Mouse (Mus musculus): ENCODE data around the gene Aqr. TPM values are rescaled to one million over a fixed set of nuclear protein-coding genes. Genes with fewer than 3 reads are reported as not detected.

Gene Aqr
- polyA plus RNA-seq, 1 experiment, result 45.9 TPM

GRCm38 (mm10) chr2:114059608-114060007 lies 127.2 kb downstream of the Aqr start:
- DNase-seq (ENCODE audit: low read depth), result no peak
- TF ChIP-seq POLR2A (IDR thresholded peaks at IDR 0.05; ENCODE audit: borderline replicate concordance, extremely low read depth, insufficient read depth, insufficient read length, poor library complexity, severe bottlenecking) (no peak), CTCF (IDR thresholded peaks at IDR 0.05; ENCODE audit: borderline replicate concordance, extremely low read depth, insufficient read depth, insufficient read length) (no peak)

GRCm38 (mm10) chr2:114058226-114058796 lies 128.5 kb downstream of the Aqr start:
- no peak for TF ChIP-seq CTCF (IDR thresholded peaks at IDR 0.05; ENCODE audit: borderline replicate concordance, extremely low read depth, insufficient read depth, insufficient read length)
- TF ChIP-seq POLR2A (IDR thresholded peaks at IDR 0.05; ENCODE audit: borderline replicate concordance, extremely low read depth, insufficient read depth, insufficient read length, poor library complexity, severe bottlenecking), result no peak
- DNase-seq (ENCODE audit: low read depth), result no peak

- peak; percentile 66 for DNase-seq (ENCODE audit: low read depth)
- no peak for TF ChIP-seq POLR2A (IDR thresholded peaks at IDR 0.05; ENCODE audit: borderline replicate concordance, extremely low read depth, insufficient read depth, insufficient read length, poor library complexity, severe bottlenecking)
Measured at GRCm38 (mm10) chr2:114057303-114057853, 129.4 kb downstream of the Aqr start.

GRCm38 (mm10) chr2:114054129-114054528 lies 132.7 kb downstream of the Aqr start:
- DNase-seq (ENCODE audit: low read depth), result no peak

GRCm38 (mm10) chr2:114052696-114053598 lies 133.9 kb downstream of the Aqr start, which contains the start of gene Actc1:
TSS of gene Actc1 (minus strand) at chr2:114053548.
- DNase-seq (ENCODE audit: low read depth), result peak; percentile 38
- no peak for TF ChIP-seq CTCF (IDR thresholded peaks at IDR 0.05; ENCODE audit: borderline replicate concordance, extremely low read depth, insufficient read depth, insufficient read length)
- no peak for TF ChIP-seq POLR2A (IDR thresholded peaks at IDR 0.05; ENCODE audit: borderline replicate concordance, extremely low read depth, insufficient read depth, insufficient read length, poor library complexity, severe bottlenecking)

More at GRCm38 (mm10) chr2:114054129-114054528, 132.7 kb downstream of the Aqr start:
- TF ChIP-seq CTCF (IDR thresholded peaks at IDR 0.05; ENCODE audit: borderline replicate concordance, extremely low read depth, insufficient read depth, insufficient read length) (no peak), POLR2A (IDR thresholded peaks at IDR 0.05; ENCODE audit: borderline replicate concordance, extremely low read depth, insufficient read depth, insufficient read length, poor library complexity, severe bottlenecking) (no peak)

- DNase-seq (ENCODE audit: low read depth), result no peak
Measured at GRCm38 (mm10) chr2:114051871-114052241, 135.0 kb downstream of the Aqr start.

More at GRCm38 (mm10) chr2:114051871-114052241, 135.0 kb downstream of the Aqr start:
- TF ChIP-seq POLR2A (IDR thresholded peaks at IDR 0.05; ENCODE audit: borderline replicate concordance, extremely low read depth, insufficient read depth, insufficient read length, poor library complexity, severe bottlenecking) (no peak), CTCF (IDR thresholded peaks at IDR 0.05; ENCODE audit: borderline replicate concordance, extremely low read depth, insufficient read depth, insufficient read length) (no peak)

Other genes with a start within 250 kb of the Aqr start
- 18.4 and 25.3 TPM in 2 replicates for gene Gjd2, start 173.4 kb downstream of the Aqr start, polyA plus RNA-seq (2012; rRNA removed)
- gene Actc1, start 133.5 kb downstream of the Aqr start, polyA plus RNA-seq (2012; rRNA removed), result 9.8 and 16.9 TPM in 2 replicates
- gene Zfp770, start 14.4 kb upstream of the Aqr start, polyA plus RNA-seq (2012; rRNA removed), result 7.7 and 9.4 TPM in 2 replicates

Data from brain, embryonic 14.5 days (tissue).